Mouse (Mus musculus) right cerebral cortex, postnatal 25 days (tissue): ENCODE measurements around the gene Unc79.

ENCODE experiments used
- DNase-seq: peaks from one replicate; pipeline ENCODE4 v3.0.0; 2022

The Unc79 gene

GRCm38 (mm10) chr12:103042711-103043110, 94.1 kb downstream of the Unc79 start:
- DNase-seq: no peak

- DNase-seq: no peak
Measured at GRCm38 (mm10) chr12:103044422-103044821, 95.8 kb downstream of the Unc79 start.

- no peak for DNase-seq
Measured at GRCm38 (mm10) chr12:103049865-103050264, 101.2 kb downstream of the Unc79 start.

- no peak for DNase-seq
Measured at GRCm38 (mm10) chr12:103059321-103060053, 110.8 kb downstream of the Unc79 start.

- DNase-seq: no peak
Measured at GRCm38 (mm10) chr12:103060791-103061190, 112.1 kb downstream of the Unc79 start.

GRCm38 (mm10) chr12:103062133-103062532, 113.5 kb downstream of the Unc79 start:
- DNase-seq: no peak

- DNase-seq: no peak
Measured at GRCm38 (mm10) chr12:103064944-103065343, 116.3 kb downstream of the Unc79 start.

- DNase-seq: no peak
Measured at GRCm38 (mm10) chr12:103068161-103068560, 119.5 kb downstream of the Unc79 start.

GRCm38 (mm10) chr12:103069565-103069964, 120.9 kb downstream of the Unc79 start:
- DNase-seq: no peak

GRCm38 (mm10) chr12:103073953-103074352, 125.3 kb downstream of the Unc79 start:
- no peak for DNase-seq

- DNase-seq: no peak
Measured at GRCm38 (mm10) chr12:103078751-103079150, 130.1 kb downstream of the Unc79 start.

GRCm38 (mm10) chr12:103080055-103080454, 131.4 kb downstream of the Unc79 start:
- no peak for DNase-seq

- DNase-seq: no peak
Measured at GRCm38 (mm10) chr12:103091831-103092230, 143.2 kb downstream of the Unc79 start.

GRCm38 (mm10) chr12:103095160-103095559, 146.5 kb downstream of the Unc79 start:
- DNase-seq: no peak

GRCm38 (mm10) chr12:103099185-103099584, 150.5 kb downstream of the Unc79 start:
- DNase-seq: peak; percentile 16

GRCm38 (mm10) chr12:103100088-103100487, 151.4 kb downstream of the Unc79 start:
- no peak for DNase-seq

GRCm38 (mm10) chr12:103103041-103103440, 154.4 kb downstream of the Unc79 start:
- DNase-seq: no peak

GRCm38 (mm10) chr12:103103601-103104000, 154.9 kb downstream of the Unc79 start:
- DNase-seq: no peak

GRCm38 (mm10) chr12:103109301-103109700, 160.6 kb downstream of the Unc79 start:
- no peak for DNase-seq

- DNase-seq: no peak
Measured at GRCm38 (mm10) chr12:103116639-103117038, 168.0 kb downstream of the Unc79 start.

GRCm38 (mm10) chr12:103117517-103118193, 169.0 kb downstream of the Unc79 start:
- no peak for DNase-seq

GRCm38 (mm10) chr12:103121928-103122327, 173.3 kb downstream of the Unc79 start:
- DNase-seq: no peak

- DNase-seq: no peak
Measured at GRCm38 (mm10) chr12:103123861-103124260, 175.2 kb downstream of the Unc79 start.

GRCm38 (mm10) chr12:103128914-103129313, 180.3 kb downstream of the Unc79 start:
- no peak for DNase-seq
